Mouse (Mus musculus) C2C12 (cell line): ENCODE measurements around the gene Rpn2. TPM values are rescaled to one million over a fixed set of nuclear protein-coding genes. Genes with fewer than 3 reads are reported as not detected.

ENCODE experiments used
- H3K27me3 ChIP-seq: one replicate; pipeline ENCODE4 v1.6.1; 2011; ENCODE audit not compliant: control insufficient read depth, insufficient read depth, insufficient read length
- H3K36me3 ChIP-seq: one replicate; pipeline ENCODE4 v1.6.1; 2011; ENCODE audit not compliant: control insufficient read depth, insufficient read depth
- H3K4me3 ChIP-seq: one replicate; pipeline ENCODE4 v1.5.1; 2011; ENCODE audit warnings: mild to moderate bottlenecking, control low read depth; ENCODE audit not compliant: poor library complexity, insufficient read depth, severe bottlenecking
- H3K79me2 ChIP-seq: one replicate; pipeline ENCODE4 v1.6.1; 2011; ENCODE audit not compliant: control insufficient read depth, insufficient read depth
- H3K79me3 ChIP-seq: one replicate; pipeline ENCODE4 v1.6.1; 2011; ENCODE audit warnings: low read depth, control low read depth
- H3ac ChIP-seq: one replicate; pipeline ENCODE3; 2011; ENCODE audit warnings: low read depth; ENCODE audit not compliant: control insufficient read depth, insufficient read length
- CEBPB ChIP-seq: IDR thresholded peaks from one replicate; pipeline ENCODE4 v1.6.1; 2011; ENCODE audit warnings: low read depth, mild to moderate bottlenecking, control low read depth, moderate library complexity
- CTCF ChIP-seq: IDR thresholded peaks from one replicate; pipeline ENCODE4 v1.5.1; 2011; ENCODE audit not compliant: control insufficient read depth, insufficient read depth, insufficient read length
- FOSL1 ChIP-seq: IDR thresholded peaks from one replicate; pipeline ENCODE4 v1.8.0; 2011; ENCODE audit warnings: mild to moderate bottlenecking, low read length; ENCODE audit not compliant: poor library complexity, insufficient read depth, severe bottlenecking
- MAX ChIP-seq: IDR thresholded peaks from one replicate; pipeline ENCODE4 v1.6.1; 2011; ENCODE audit warnings: mild to moderate bottlenecking, control low read depth
- MYOD1 ChIP-seq: IDR thresholded peaks from one replicate; pipeline ENCODE4 v1.6.1; 2011; ENCODE audit warnings: low read depth; ENCODE audit not compliant: control insufficient read depth, insufficient read length
- MYOG ChIP-seq: IDR thresholded peaks from one replicate; pipeline ENCODE4 v1.6.1; 2011; ENCODE audit not compliant: control insufficient read depth, insufficient read length; ENCODE audit errors: extremely low read depth
- USF1 ChIP-seq: IDR thresholded peaks from one replicate; pipeline ENCODE4 v1.6.1; 2011; ENCODE audit warnings: low read depth, mild to moderate bottlenecking, control low read depth, moderate library complexity
- polyA plus RNA-seq: library from polyadenylated mRNA; unstranded; fragments of >200 nt; fragmentation: generic; extraction: Trizol; gene quantifications from one replicate; pipeline ENCODE4 v1.2.1, GENCODE M21; 2012; ENCODE audit warnings: missing spikeins

Gene Rpn2
- polyA plus RNA-seq, 1 experiment, result 210 TPM

DNA sequence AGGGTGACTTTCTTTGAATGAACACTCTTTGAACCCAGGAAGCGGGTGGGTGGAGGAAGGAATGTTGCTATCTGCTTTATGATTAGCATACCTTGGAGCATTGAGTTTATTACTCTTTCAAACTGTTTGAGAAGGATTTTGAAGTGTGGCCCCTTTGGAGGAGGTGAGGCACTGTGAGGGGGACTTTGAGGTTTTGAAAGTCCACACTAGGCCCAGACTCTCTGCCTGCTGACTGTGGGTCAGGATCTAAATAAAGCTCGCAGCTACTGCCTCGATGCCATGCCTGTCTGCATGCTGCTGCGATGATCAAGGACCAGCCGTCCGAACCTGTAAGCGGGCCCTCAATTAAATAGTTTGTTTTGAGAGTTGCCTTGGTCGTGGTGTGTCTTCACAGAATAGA is 96.2 kb downstream of the Rpn2 start:
- TF ChIP-seq MAX (no peak), MYOG (no peak), MYOD1 (no peak), CEBPB (no peak), CTCF (no peak), FOSL1 (no peak), USF1 (no peak)
- Histone ChIP-seq H3K79me2 (peaks cover 99% of the 10 kb centered on the region), H3K36me3 (peaks cover 53% of the 10 kb centered on the region), H3K27me3 (no peaks in the 10 kb centered on the region), H3K79me3 (peaks cover 68% of the 10 kb centered on the region), H3K4me3 (no peak overlapping the region), H3ac (no peak overlapping the region)

Other genes with a start within 250 kb of the Rpn2 start
- 13.9 TPM for gene Soga1, start 199.8 kb upstream of the Rpn2 start, polyA plus RNA-seq
- gene Tldc2, start 192.0 kb upstream of the Rpn2 start, polyA plus RNA-seq, result not detected
- gene Samhd1, start 143.8 kb upstream of the Rpn2 start, polyA plus RNA-seq, result 30.2 TPM
- gene Rbl1, start 74.5 kb upstream of the Rpn2 start, polyA plus RNA-seq, result 7.7 TPM
- 0.13 TPM for gene Mroh8, start 532 bp downstream of the Rpn2 start, polyA plus RNA-seq
- not detected for gene Ghrh, start 68.5 kb downstream of the Rpn2 start, polyA plus RNA-seq
- gene Manbal, start 88.6 kb downstream of the Rpn2 start, polyA plus RNA-seq, result 51.1 TPM
- gene Src, start 139.4 kb downstream of the Rpn2 start, polyA plus RNA-seq, result 29.3 TPM